9 mouse cellular contexts compared by ENCODE assay signal in genomic region chr1:64195970-64196491, GRCm38 (mm10).
DNase-seq lines count a peak whose midpoint lies in the region.
"Had no signal": no experiment of that assay in that cellular context is flagged by ENCODE, and none has a peak within 500 bp of the region (broad histone marks: within the 10 kb centered on the region; RNA-seq: fewer than 3 reads in every experiment).

No protein-coding gene starts in this region.

- H3K4me3 ChIP-seq in hindbrain, embryonic 10.5 days: no peak overlapping the region
- H3K4me3 ChIP-seq: embryonic facial prominence, embryonic 12.5 days had no signal

- peak overlapping the region; percentile 57; the same call in 1 of the 2 replicates for H3K27ac ChIP-seq in hindbrain, embryonic 10.5 days
- H3K27ac ChIP-seq: embryonic facial prominence, embryonic 12.5 days had no signal

- no peaks in the 10 kb centered on the region for H3K27me3 ChIP-seq in hindbrain, embryonic 10.5 days (ENCODE audit: insufficient read depth, poor library complexity, severe bottlenecking)
- H3K27me3 ChIP-seq: embryonic facial prominence, embryonic 12.5 days had no signal

- peaks cover 44% of the 10 kb centered on the region for H3K4me1 ChIP-seq in hindbrain, embryonic 10.5 days (replicated peaks)
- H3K4me1 ChIP-seq: embryonic facial prominence, embryonic 12.5 days had no signal

- WGBS in hindbrain, embryonic 10.5 days: 23% methylated on average over 4 of the region's 4 CpGs

- no peaks in the 10 kb centered on the region for H3K9me3 ChIP-seq in hindbrain, embryonic 10.5 days
- H3K9me3 ChIP-seq: embryonic facial prominence, embryonic 12.5 days had no signal

- peak; percentile 9 to 16 for DNase-seq in thymus, postnatal 10 days (ENCODE audit: low spot score in 2 of 2)
- no peak for DNase-seq in thymus, postnatal 0 days (ENCODE audit: low spot score)
- DNase-seq in gastrocnemius, postnatal 10 days: peak; percentile 25
- no peak for DNase-seq in hindbrain, embryonic 10.5 days (ENCODE audit: low spot score)
- peak; percentile 19 for DNase-seq in thymus, postnatal 4 days
- DNase-seq in MN1 (ENCODE audit: low spot score): no peak
- DNase-seq in yolk sac, embryonic 10.5 days (ENCODE audit: low spot score): no peak
- DNase-seq in spleen, postnatal 14 days (ENCODE audit: low spot score in 2 of 2): no peak

- H3K36me3 ChIP-seq in hindbrain, embryonic 10.5 days: no peaks in the 10 kb centered on the region
- H3K36me3 ChIP-seq: embryonic facial prominence, embryonic 12.5 days had no signal

Comparison
In these comparisons a context has a peak if more than half of its experiments do, and no peak if none do; other contexts are left out.
1. DNase-seq: peak in thymus, postnatal 10 days (2 of 2), gastrocnemius, postnatal 10 days (single experiment) and thymus, postnatal 4 days (single experiment); none in thymus, postnatal 0 days (single experiment), hindbrain, embryonic 10.5 days (single experiment), MN1 (single experiment), yolk sac, embryonic 10.5 days (single experiment) and spleen, postnatal 14 days (0 of 2).